In the genomic region with DNA sequence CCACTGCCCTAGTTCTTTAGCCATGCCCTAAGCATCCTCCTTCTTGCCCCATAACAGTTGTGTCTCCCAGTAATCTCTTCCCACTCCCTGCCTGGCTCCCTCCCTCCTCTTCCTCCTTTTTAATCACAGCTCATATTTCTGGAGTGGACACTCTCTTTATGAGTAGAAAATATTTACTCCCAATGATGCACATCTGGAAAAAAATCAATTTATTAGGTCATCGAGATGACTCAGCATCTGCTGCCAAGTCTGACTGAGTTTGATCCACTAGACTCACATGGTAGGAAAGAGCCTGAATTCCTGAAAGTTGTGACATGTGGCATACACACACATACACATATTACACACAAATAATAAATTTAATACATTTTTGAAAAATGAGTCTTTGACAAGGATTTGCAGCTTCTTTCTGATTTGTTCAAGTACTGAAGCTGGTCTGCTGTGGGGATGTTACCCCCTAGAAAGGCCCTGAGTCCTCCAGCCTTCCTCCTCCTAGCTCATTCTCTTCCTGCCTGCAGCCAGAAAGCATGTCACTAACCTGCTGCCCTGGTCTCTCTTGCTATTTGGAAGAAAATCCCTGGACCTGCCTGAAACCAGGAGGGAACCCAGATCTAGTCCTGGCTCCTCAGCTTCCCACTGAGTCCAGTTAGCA, we compare ENCODE assay signal across 8 mouse cellular contexts. TPM values are rescaled to one million over a fixed set of nuclear protein-coding genes. Genes with fewer than 3 reads are reported as not detected.
DNase-seq lines count a peak whose midpoint lies in the region; ATAC-seq and TF ChIP-seq lines count a peak whose summit lies in the region.

No protein-coding gene starts in this region.

- no peak overlapping the region for H3K4me3 ChIP-seq in lung, postnatal 0 days (ENCODE audit: low read depth, low read length)
- peak overlapping the region; percentile 44 for H3K4me3 ChIP-seq in forebrain, embryonic 15.5 days
- H3K4me3 ChIP-seq in limb, embryonic 13.5 days = peak overlapping the region; percentile 44
- no peak overlapping the region for H3K4me3 ChIP-seq in small intestine, adult 2 months (ENCODE audit: low read depth, low read length)

- ATAC-seq in lung, postnatal 0 days = peak; percentile 0; the same call in 1 of the 2 replicates
- ATAC-seq in forebrain, embryonic 15.5 days (replicated peaks) = 0 out of 2 replicates have a peak, but pooled peaks have one; percentile 1
- ATAC-seq in limb, embryonic 13.5 days (ENCODE audit: low FRiP score, low read depth) = 0 out of 2 replicates have a peak, but pooled peaks have one; percentile 51

- peak overlapping the region; percentile 55 for H3K4me2 ChIP-seq in lung, postnatal 0 days (replicated peaks; ENCODE audit: low read depth, low read length)
- H3K4me2 ChIP-seq in forebrain, embryonic 15.5 days (replicated peaks) = peak overlapping the region; percentile 60
- H3K4me2 ChIP-seq in limb, embryonic 13.5 days (replicated peaks) = peak overlapping the region; percentile 67

- H3K27me3 ChIP-seq in lung, postnatal 0 days (replicated peaks; ENCODE audit: insufficient read depth, low read length) = no peaks in the 10 kb centered on the region
- H3K27me3 ChIP-seq in forebrain, embryonic 15.5 days = no peaks in the 10 kb centered on the region
- H3K27me3 ChIP-seq in limb, embryonic 13.5 days = no peaks in the 10 kb centered on the region
- no peaks in the 10 kb centered on the region for H3K27me3 ChIP-seq in small intestine, adult 2 months (ENCODE audit: control insufficient read depth, insufficient read depth, low read length)

- TF ChIP-seq POLR2A in small intestine, adult 2 months (IDR thresholded peaks at IDR 0.05; ENCODE audit: low read depth, low read length) = no peak

- no peak for TF ChIP-seq CTCF in lung, postnatal 0 days (IDR thresholded peaks at IDR 0.05)
- TF ChIP-seq CTCF in small intestine, adult 2 months (IDR thresholded peaks at IDR 0.05; ENCODE audit: extremely low read depth, insufficient read length, insufficient replicate concordance, low read depth, low read length) = no peak

- TF ChIP-seq EP300 in lung, postnatal 0 days (IDR thresholded peaks at IDR 0.05) = no peak

- peaks cover 6% of the 10 kb centered on the region for H3K4me1 ChIP-seq in lung, postnatal 0 days (ENCODE audit: insufficient read depth, low read depth, low read length)
- peaks cover 13% of the 10 kb centered on the region for H3K4me1 ChIP-seq in forebrain, embryonic 15.5 days
- H3K4me1 ChIP-seq in limb, embryonic 13.5 days = peaks cover 19% of the 10 kb centered on the region
- peaks cover 8% of the 10 kb centered on the region for H3K4me1 ChIP-seq in small intestine, adult 2 months (ENCODE audit: control insufficient read depth, insufficient read depth, insufficient read length, low read length)

- H3K9ac ChIP-seq in lung, postnatal 0 days (replicated peaks; ENCODE audit: low read depth) = no peak overlapping the region
- H3K9ac ChIP-seq in forebrain, embryonic 15.5 days (replicated peaks) = peak overlapping the region; percentile 42; the same call in 1 of the 2 replicates
- H3K9ac ChIP-seq in limb, embryonic 13.5 days = no peak overlapping the region; the same call in 1 of the 2 replicates

- no peaks in the 10 kb centered on the region for H3K9me3 ChIP-seq in lung, postnatal 0 days (ENCODE audit: low read length)
- no peaks in the 10 kb centered on the region for H3K9me3 ChIP-seq in forebrain, embryonic 15.5 days
- 0 out of 2 replicates have a peak, but pooled peaks cover 2% of the 10 kb centered on the region for H3K9me3 ChIP-seq in limb, embryonic 13.5 days

- no peak overlapping the region for H3K27ac ChIP-seq in lung, postnatal 0 days (ENCODE audit: low read length)
- peak overlapping the region; percentile 43 for H3K27ac ChIP-seq in forebrain, embryonic 15.5 days (replicated peaks)
- H3K27ac ChIP-seq in limb, embryonic 13.5 days = peak overlapping the region; percentile 15; the same call in 1 of the 2 replicates
- peak overlapping the region; percentile 27; the same call in 1 of the 2 replicates for H3K27ac ChIP-seq in small intestine, adult 2 months (ENCODE audit: insufficient read depth, low read depth, low read length)

- peaks cover 3% of the 10 kb centered on the region; the same call in 1 of the 2 replicates for H3K36me3 ChIP-seq in lung, postnatal 0 days (ENCODE audit: insufficient read depth, low read length)
- H3K36me3 ChIP-seq in forebrain, embryonic 15.5 days = no peaks in the 10 kb centered on the region
- peaks cover 7% of the 10 kb centered on the region for H3K36me3 ChIP-seq in limb, embryonic 13.5 days
- H3K36me3 ChIP-seq in small intestine, adult 2 months (ENCODE audit: control insufficient read depth, insufficient read depth, low read length) = no peaks in the 10 kb centered on the region

- 83% methylated on average over 1 of the region's 1 CpGs for WGBS in lung, postnatal 0 days
- 95% methylated on average over 1 of the region's 1 CpGs for WGBS in forebrain, embryonic 15.5 days
- 79% methylated on average over 1 of the region's 1 CpGs for WGBS in limb, embryonic 13.5 days
- WGBS in small intestine, adult 2 months = 50% methylated on average over 1 of the region's 1 CpGs

- DNase-seq in lung, postnatal 0 days (ENCODE audit: low spot score) = peak; percentile 21
- DNase-seq in lung, adult 18-20 months = no peak
- no peak for DNase-seq in Muller cell, postnatal 12 days (ENCODE audit: inconsistent ontology term)
- no peak for DNase-seq in B cell, adult 2 months
- DNase-seq in adrenal gland, postnatal 14 days = no peak

RNA-seq across cellular contexts. Expression of a gene that starts 27.0 kb away (rescaled TPM):
- polyA plus RNA-seq in lung, postnatal 0 days (2015; fragmentation: Nextera tagmentation; extraction: Ambion mirVana) = not detected in 2 replicates
- polyA plus RNA-seq in forebrain, embryonic 15.5 days (2015; fragmentation: Nextera tagmentation; extraction: Ambion mirVana) = 0.08 TPM in 1 of 2 replicates, not detected in the other
- 0.15 TPM in 1 of 2 replicates, not detected in the other for polyA plus RNA-seq in limb, embryonic 13.5 days (2015; fragmentation: Nextera tagmentation; extraction: Ambion mirVana)
- 0.10 TPM in 1 of 2 replicates, not detected in the other for polyA plus RNA-seq in small intestine, adult 2 months (2012; rRNA removed)
- 0.75 and 19.1 TPM in 2 replicates for total RNA-seq in adrenal gland, postnatal 14 days (2021)

RNA-seq across cellular contexts. Expression of a gene that starts 27.2 kb away (rescaled TPM):
- polyA plus RNA-seq in lung, postnatal 0 days (2015; fragmentation: Nextera tagmentation; extraction: Ambion mirVana) = 7.4 and 8.8 TPM in 2 replicates
- 8.9 and 9.4 TPM in 2 replicates for polyA plus RNA-seq in forebrain, embryonic 15.5 days (2015; fragmentation: Nextera tagmentation; extraction: Ambion mirVana)
- polyA plus RNA-seq in limb, embryonic 13.5 days (2015; fragmentation: Nextera tagmentation; extraction: Ambion mirVana) = 17.5 and 19.3 TPM in 2 replicates
- polyA plus RNA-seq in small intestine, adult 2 months (2012; rRNA removed) = 0.17 and 0.33 TPM in 2 replicates
- total RNA-seq in adrenal gland, postnatal 14 days (2021) = 10.4 and 12.1 TPM in 2 replicates

Comparison
In these comparisons a context has a peak if more than half of its experiments do, and no peak if none do; other contexts are left out.
1. ATAC-seq: peak in every context shown above with its lines; median percentile 51 in limb, embryonic 13.5 days; 1 in forebrain, embryonic 15.5 days; 0 in lung, postnatal 0 days.
2. H3K4me3 ChIP-seq: peak in forebrain, embryonic 15.5 days (single experiment) and limb, embryonic 13.5 days (single experiment); none in lung, postnatal 0 days (single experiment) and small intestine, adult 2 months (single experiment).
3. Peak in every context shown above with its lines, with median percentiles within 50 percentile points of each other: H3K4me2 ChIP-seq.